Mouse (Mus musculus) heart, embryonic 14.5 days (tissue): ENCODE measurements at regions not wholly inside any gene's neighbourhood (a gene's known extent, or its start where the extent isn't known, plus 50 kb on each side); places are given as distances from the start of the nearest gene placed in this dataset.

ENCODE experiments used
- ATAC-seq: fragments of 200-750 bp; cut with Nextera tagmentation; 2 replicates; pipeline ENCODE4 v1.8.0; 2017; ENCODE audit warnings: low read depth, moderate TSS enrichment; ENCODE audit not compliant: insufficient number of reproducible peaks, insufficient read depth, low FRiP score
- H3K27ac ChIP-seq, 2 experiments: fragments of 200-500 bp in 1 of 2; fragments of 300-500 bp in 1 of 2; sonication (generic) in 1 of 2; replicated peaks in 1 of 2; 2 replicates each; pipeline ENCODE4 v1.5.1; 2012 to 2014; ENCODE audit warnings: low read depth in 2 of 2, low read length in 2 of 2, control low read depth in 1 of 2, mild to moderate bottlenecking in 1 of 2, mixed read lengths in 1 of 2; ENCODE audit not compliant: control insufficient read depth in 1 of 2, insufficient read depth in 1 of 2
- H3K27me3 ChIP-seq: fragments of 300-500 bp; sonication (generic); 2 replicates; pipeline ENCODE4 v1.6.1; 2014; ENCODE audit warnings: mild to moderate bottlenecking, low read length, control low read depth; ENCODE audit not compliant: control insufficient read depth, insufficient read depth
- H3K36me3 ChIP-seq: fragments of 300-500 bp; sonication (generic); 2 replicates; pipeline ENCODE4 v1.6.1; 2014; ENCODE audit warnings: mild to moderate bottlenecking, control low read depth, low read length, mixed read lengths; ENCODE audit not compliant: control insufficient read depth, insufficient read depth
- H3K4me1 ChIP-seq, 2 experiments: fragments of 200-500 bp in 1 of 2; fragments of 300-500 bp in 1 of 2; sonication (generic) in 1 of 2; 2 replicates each; pipeline ENCODE4 v1.6.1; 2012 to 2014; ENCODE audit warnings: low read length in 2 of 2, control low read depth in 1 of 2, mixed read lengths in 1 of 2; ENCODE audit not compliant: control insufficient read depth in 2 of 2, insufficient read depth in 2 of 2
- H3K4me2 ChIP-seq: fragments of 300-500 bp; sonication (generic); 2 replicates; pipeline ENCODE4 v1.6.1; 2014; ENCODE audit warnings: mild to moderate bottlenecking, low read length
- H3K4me3 ChIP-seq, 2 experiments: fragments of 200-500 bp in 1 of 2; fragments of 300-500 bp in 1 of 2; sonication (generic) in 1 of 2; 2 replicates each; pipeline ENCODE4 v1.5.1; 2012 to 2014; ENCODE audit warnings: low read length in 2 of 2, mild to moderate bottlenecking in 2 of 2, control low read depth in 1 of 2, low read depth in 1 of 2, moderate library complexity in 1 of 2; ENCODE audit not compliant: control insufficient read depth in 1 of 2, insufficient read depth in 1 of 2
- H3K9ac ChIP-seq: fragments of 300-500 bp; sonication (generic); 2 replicates; pipeline ENCODE4 v1.6.1; 2014; ENCODE audit warnings: mild to moderate bottlenecking, low read length
- H3K9me3 ChIP-seq: fragments of 300-500 bp; sonication (generic); 2 replicates; pipeline ENCODE4 v1.6.1; 2016; ENCODE audit warnings: low read length, control low read depth; ENCODE audit not compliant: control insufficient read depth
- WGBS: fragments of 180-500 bp; shearing (Covaris S2); extraction: QIAGEN DNeasy Blood & Tissue Kit; methylation state at CpG from one replicate; pipeline ENCODE4 v1.1.7; 2014; 5-methylcytosine and 5-hydroxymethylcytosine counted together

GRCm38 (mm10) chr4:34203193-34203848 lies 153.3 kb upstream of the Spaca1 start:
- Histone ChIP-seq H3K4me2 (no peak overlapping the region), H3K9me3 (no peaks in the 10 kb centered on the region), H3K4me1 (no peaks in the 10 kb centered on the region), H3K36me3 (no peaks in the 10 kb centered on the region), H3K9ac (no peak overlapping the region), H3K4me3 (no peak overlapping the region), H3K27ac (no peak overlapping the region), H3K27me3 (no peaks in the 10 kb centered on the region)
- WGBS: 80% methylated on average over 10 of the region's 10 CpGs
- no peak for ATAC-seq

GRCm38 (mm10) chr4:34209179-34209896 lies 159.3 kb upstream of the Spaca1 start:
- ATAC-seq: no peak
- Histone ChIP-seq H3K27me3 (no peaks in the 10 kb centered on the region), H3K36me3 (no peaks in the 10 kb centered on the region), H3K9ac (no peak overlapping the region), H3K4me2 (no peak overlapping the region), H3K9me3 (no peaks in the 10 kb centered on the region), H3K4me1 (no peaks in the 10 kb centered on the region), H3K4me3 (no peak overlapping the region), H3K27ac (no peak overlapping the region)
- 59% methylated on average over 5 of the region's 5 CpGs for WGBS

DNA sequence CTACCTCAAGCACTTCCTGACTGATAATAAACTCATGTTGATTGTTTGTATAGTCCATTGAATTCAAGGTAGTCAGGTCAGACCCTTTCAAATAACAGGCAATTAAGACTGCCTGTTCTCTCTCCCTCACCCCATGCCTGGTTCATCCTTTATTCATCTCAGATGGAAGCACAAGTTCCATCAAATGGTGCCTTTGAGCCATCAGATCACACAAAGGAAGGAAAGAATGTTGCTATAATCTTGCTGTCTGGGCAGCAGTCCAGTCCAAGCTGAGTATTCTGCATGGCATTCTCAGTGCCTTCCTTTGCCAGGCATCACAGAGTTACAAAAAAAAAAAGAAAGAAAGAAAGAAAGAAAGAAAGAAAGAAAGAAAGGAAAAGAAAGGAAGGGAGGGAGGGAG lies 163.7 kb upstream of the Spaca1 start:
- Histone ChIP-seq H3K4me1 (no peaks in the 10 kb centered on the region), H3K27ac (no peak overlapping the region), H3K9me3 (no peaks in the 10 kb centered on the region), H3K36me3 (no peaks in the 10 kb centered on the region), H3K4me3 (no peak overlapping the region), H3K27me3 (no peaks in the 10 kb centered on the region), H3K9ac (no peak overlapping the region), H3K4me2 (no peak overlapping the region)
- no peak for ATAC-seq

GRCm38 (mm10) chr4:34214346-34214745 lies 164.4 kb upstream of the Spaca1 start:
- Histone ChIP-seq H3K4me1 (no peaks in the 10 kb centered on the region), H3K4me2 (no peak overlapping the region), H3K27ac (no peak overlapping the region), H3K4me3 (no peak overlapping the region), H3K9me3 (no peaks in the 10 kb centered on the region), H3K9ac (no peak overlapping the region), H3K36me3 (no peaks in the 10 kb centered on the region), H3K27me3 (no peaks in the 10 kb centered on the region)
- 51% methylated on average over 11 of the region's 11 CpGs for WGBS
- no peak for ATAC-seq

GRCm38 (mm10) chr4:34221915-34222314 lies 171.9 kb upstream of the Spaca1 start:
- H3K4me3 ChIP-seq: no peak overlapping the region
- no peak overlapping the region for H3K4me2 ChIP-seq
- H3K27me3 ChIP-seq: no peaks in the 10 kb centered on the region
- H3K36me3 ChIP-seq: no peaks in the 10 kb centered on the region
- no peaks in the 10 kb centered on the region for H3K9me3 ChIP-seq
- no peak for ATAC-seq
- WGBS: 89% methylated on average over 1 of the region's 1 CpGs
- no peak overlapping the region for H3K27ac ChIP-seq
- no peak overlapping the region for H3K9ac ChIP-seq
- no peaks in the 10 kb centered on the region for H3K4me1 ChIP-seq

GRCm38 (mm10) chr4:34226089-34226840 lies 176.3 kb upstream of the Spaca1 start:
- ATAC-seq: no peak
- H3K9ac ChIP-seq: no peak overlapping the region
- H3K4me1 ChIP-seq: no peaks in the 10 kb centered on the region
- H3K36me3 ChIP-seq: no peaks in the 10 kb centered on the region
- H3K9me3 ChIP-seq: no peaks in the 10 kb centered on the region
- WGBS: 42% methylated on average over 5 of the region's 5 CpGs
- H3K27ac ChIP-seq: no peak overlapping the region
- no peaks in the 10 kb centered on the region for H3K27me3 ChIP-seq
- no peak overlapping the region for H3K4me2 ChIP-seq
- H3K4me3 ChIP-seq: no peak overlapping the region

DNA sequence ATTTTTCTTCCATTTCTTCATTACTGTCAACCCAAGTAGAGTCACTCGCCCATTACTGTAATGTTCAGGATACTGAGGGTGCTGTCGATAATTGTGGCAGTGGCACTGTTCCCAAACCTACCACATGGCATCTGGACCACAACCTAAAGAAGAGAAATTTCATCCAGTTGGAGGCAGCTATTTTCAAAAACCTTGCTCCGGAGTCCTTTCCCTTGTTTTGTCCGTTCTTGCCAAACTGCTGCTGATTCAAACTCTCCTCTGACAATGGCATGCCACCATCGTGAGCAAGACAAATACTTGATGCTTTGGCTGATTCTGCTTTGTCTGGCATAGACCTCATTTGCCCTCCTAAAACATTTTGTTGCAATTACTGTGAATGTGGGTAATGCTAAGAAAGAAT lies 176.9 kb upstream of the Spaca1 start:
- Histone ChIP-seq H3K27ac (no peak overlapping the region), H3K36me3 (no peaks in the 10 kb centered on the region), H3K4me1 (no peaks in the 10 kb centered on the region), H3K9ac (no peak overlapping the region), H3K4me3 (no peak overlapping the region), H3K27me3 (no peaks in the 10 kb centered on the region), H3K4me2 (no peak overlapping the region), H3K9me3 (no peaks in the 10 kb centered on the region)
- no peak for ATAC-seq
- WGBS: 91% methylated on average over 5 of the region's 5 CpGs
